Mouse (Mus musculus): ENCODE results near the gene Rassf3. TPM values are rescaled to one million over a fixed set of nuclear protein-coding genes. Genes with fewer than 3 reads are reported as not detected.

Gene Rassf3
- total RNA-seq (2014; rRNA removed): 5.8 and 6.0 TPM in 2 replicates
- polyA plus RNA-seq (2015; fragmentation: Nextera tagmentation; extraction: Ambion mirVana): 3.0 and 3.4 TPM in 2 replicates

GRCm38 (mm10) chr10:121476190-121476967 lies at the start of gene Rassf3:
Rassf3 (minus strand) TSS chr10:121476347.
- 2% methylated on average over 44 of the region's 62 CpGs for WGBS
- Histone ChIP-seq H3K4me2 (ENCODE audit: low read depth, low read length, poor library complexity, severe bottlenecking) (peak within 1 kb of the TSS; percentile 93), H3K27ac (ENCODE audit: low read depth, low read length) (peak within 1 kb of the TSS; percentile 48; the same call in 1 of the 2 replicates), H3K27me3 (ENCODE audit: insufficient read depth, low read length) (peaks cover 4% of the 10 kb centered on the region; the same call in 1 of the 2 replicates), H3K4me1 (ENCODE audit: insufficient read depth, low read length) (no peaks in the 10 kb centered on the region; the same call in 1 of the 2 replicates), H3K4me3 (ENCODE audit: low read depth, low read length) (peak within 1 kb of the TSS; percentile 57), H3K36me3 (ENCODE audit: insufficient read depth, low read length) (no peaks in the 10 kb centered on the region), H3K9ac (replicated peaks; ENCODE audit: low read length, poor library complexity, severe bottlenecking) (peak within 1 kb of the TSS; percentile 57), H3K9me3 (ENCODE audit: low read length) (no peaks in the 10 kb centered on the region)
- peak; percentile 87 for ATAC-seq (ENCODE audit: low FRiP score)
- DNase-seq (ENCODE audit: low spot score): peak; percentile 88
- peak; percentile 32; the same call in 1 of the 2 replicates for TF ChIP-seq CTCF (IDR thresholded peaks at IDR 0.05)

GRCm38 (mm10) chr10:121520923-121521585 lies 44.9 kb upstream of the Rassf3 start:
- DNase-seq (ENCODE audit: low spot score): peak; percentile 38

DNA sequence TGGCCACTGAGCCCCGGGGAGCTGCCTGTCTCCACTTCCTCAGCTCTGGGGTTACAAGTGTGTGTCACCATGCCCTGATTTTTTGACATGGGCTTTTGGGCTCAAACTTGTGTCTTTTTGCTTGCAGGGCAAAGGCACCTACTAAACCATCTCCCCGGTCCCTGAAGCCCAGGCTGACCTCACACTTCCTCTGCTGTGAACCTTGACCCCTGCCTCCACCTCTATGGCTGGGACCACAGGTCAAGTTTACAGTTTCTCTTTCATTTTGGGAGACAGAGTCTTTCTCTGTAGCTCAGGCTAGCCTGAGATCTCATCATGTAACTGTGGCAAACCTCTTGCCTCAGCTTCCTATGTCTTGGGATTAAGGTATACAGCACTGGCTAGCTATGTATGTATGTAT lies 43.6 kb upstream of the Rassf3 start:
- Histone ChIP-seq H3K4me1 (ENCODE audit: insufficient read depth, low read length) (no peaks in the 10 kb centered on the region), H3K4me2 (ENCODE audit: low read depth, low read length, poor library complexity, severe bottlenecking) (no peak overlapping the region), H3K9me3 (ENCODE audit: low read length) (no peaks in the 10 kb centered on the region), H3K36me3 (ENCODE audit: insufficient read depth, low read length) (no peaks in the 10 kb centered on the region), H3K9ac (replicated peaks; ENCODE audit: low read length, poor library complexity, severe bottlenecking) (no peak overlapping the region), H3K4me3 (ENCODE audit: low read depth, low read length) (no peak overlapping the region), H3K27me3 (ENCODE audit: insufficient read depth, low read length) (no peaks in the 10 kb centered on the region), H3K27ac (ENCODE audit: low read depth, low read length) (no peak overlapping the region)
- ATAC-seq (ENCODE audit: low FRiP score) (no peak), DNase-seq (ENCODE audit: low spot score) (no peak)
- no peak for TF ChIP-seq CTCF (IDR thresholded peaks at IDR 0.05)
- 72% methylated on average over 2 of the region's 2 CpGs for WGBS

More at GRCm38 (mm10) chr10:121520923-121521585, 44.9 kb upstream of the Rassf3 start:
- 25% methylated on average over 12 of the region's 12 CpGs for WGBS
- H3K4me2 ChIP-seq (ENCODE audit: low read depth, low read length, poor library complexity, severe bottlenecking): no peak overlapping the region
- no peak overlapping the region for H3K27ac ChIP-seq (ENCODE audit: low read depth, low read length)
- H3K4me3 ChIP-seq (ENCODE audit: low read depth, low read length): no peak overlapping the region
- H3K36me3 ChIP-seq (ENCODE audit: insufficient read depth, low read length): no peaks in the 10 kb centered on the region
- H3K9me3 ChIP-seq (ENCODE audit: low read length): no peaks in the 10 kb centered on the region
- no peak overlapping the region for H3K9ac ChIP-seq (replicated peaks; ENCODE audit: low read length, poor library complexity, severe bottlenecking)
- no peak for ATAC-seq (ENCODE audit: low FRiP score)
- no peaks in the 10 kb centered on the region for H3K4me1 ChIP-seq (ENCODE audit: insufficient read depth, low read length)
- no peaks in the 10 kb centered on the region for H3K27me3 ChIP-seq (ENCODE audit: insufficient read depth, low read length)
- no peak for TF ChIP-seq CTCF (IDR thresholded peaks at IDR 0.05)

DNA sequence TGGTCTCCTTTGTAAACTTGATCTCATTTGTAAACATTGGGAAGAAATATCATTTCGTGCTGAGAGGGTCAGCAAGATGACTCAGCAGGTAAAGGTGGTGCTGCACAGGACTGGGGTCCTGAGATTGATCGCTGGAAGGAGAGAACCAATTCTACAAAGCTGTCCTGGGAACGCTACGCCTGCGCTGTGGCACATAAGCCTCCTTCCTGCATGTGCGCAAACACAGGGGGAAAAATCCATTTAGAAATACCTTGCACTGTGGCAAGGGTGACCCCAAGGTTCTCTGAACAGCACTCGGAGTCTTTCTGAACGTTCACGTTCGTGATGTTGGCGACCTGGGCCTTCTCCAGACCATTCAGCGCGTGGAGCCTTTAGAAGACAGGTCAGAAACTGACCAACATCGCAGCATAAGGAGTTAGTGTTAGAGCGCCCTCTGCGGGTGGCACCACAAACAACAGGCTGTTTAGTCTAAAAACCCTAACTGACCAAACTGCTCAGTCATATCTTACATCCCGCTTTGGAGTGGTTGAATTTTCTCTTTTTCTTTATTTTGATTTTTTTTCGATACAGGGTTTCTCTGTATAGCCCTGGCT lies 40.0 kb upstream of the Rassf3 start:
- ATAC-seq (ENCODE audit: low FRiP score): no peak

DNA sequence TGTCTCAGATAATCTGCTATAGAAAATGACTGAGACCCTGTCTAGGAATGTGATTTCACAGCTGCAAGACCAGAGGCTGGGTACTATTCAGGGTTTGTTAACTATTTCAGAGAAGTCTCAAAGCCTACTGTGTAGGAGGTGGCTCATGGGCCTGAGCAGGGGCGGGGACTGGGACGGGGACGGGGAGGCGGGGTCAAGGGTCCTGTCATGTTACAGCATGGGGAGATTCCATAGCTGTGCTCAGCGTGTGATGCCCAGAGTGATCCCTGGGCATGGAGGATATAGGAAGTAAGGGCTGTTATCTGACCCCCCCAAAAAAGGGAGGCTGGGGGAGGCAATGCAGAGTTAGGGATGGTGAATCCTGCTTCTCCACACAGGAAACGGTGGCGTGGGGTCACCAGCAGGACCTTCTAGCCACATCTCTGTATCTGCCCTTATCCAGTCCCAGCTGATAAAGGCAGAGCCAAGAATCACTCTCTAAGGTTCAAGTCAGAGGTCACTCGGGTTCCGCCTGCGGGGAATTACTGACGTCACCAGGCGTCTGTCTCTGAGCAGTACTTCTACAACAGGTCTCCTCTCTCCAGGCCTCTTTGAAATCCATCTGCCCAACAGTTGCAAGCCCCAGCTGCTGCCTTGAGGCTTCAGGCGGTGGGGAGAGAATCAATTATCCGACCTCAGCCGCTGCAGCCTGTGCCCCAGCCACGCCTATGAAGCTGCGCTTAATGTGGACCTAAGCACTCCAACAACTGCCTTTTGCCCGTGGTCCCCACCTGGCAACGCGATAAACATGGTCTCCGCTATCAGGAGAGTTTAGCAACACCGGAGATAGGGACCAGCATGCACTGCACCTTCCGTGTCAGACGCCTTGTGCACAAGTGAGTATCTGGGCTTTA lies 33.9 kb upstream of the Rassf3 start:
- H3K27ac ChIP-seq (ENCODE audit: low read depth, low read length): no peak overlapping the region
- 0 out of 2 replicates have a peak, but pooled peaks have one; percentile 9 for ATAC-seq (ENCODE audit: low FRiP score)
- no peak overlapping the region for H3K4me2 ChIP-seq (ENCODE audit: low read depth, low read length, poor library complexity, severe bottlenecking)

More for the DNA sequence above, 40.0 kb upstream of the Rassf3 start:
- H3K27ac ChIP-seq (ENCODE audit: low read depth, low read length): no peak overlapping the region
- H3K36me3 ChIP-seq (ENCODE audit: insufficient read depth, low read length): no peaks in the 10 kb centered on the region
- H3K9me3 ChIP-seq (ENCODE audit: low read length): no peaks in the 10 kb centered on the region
- peak; percentile 88 for TF ChIP-seq CTCF (IDR thresholded peaks at IDR 0.05)
- 31% methylated on average over 18 of the region's 18 CpGs for WGBS
- H3K9ac ChIP-seq (replicated peaks; ENCODE audit: low read length, poor library complexity, severe bottlenecking): no peak overlapping the region
- H3K27me3 ChIP-seq (ENCODE audit: insufficient read depth, low read length): no peaks in the 10 kb centered on the region
- H3K4me3 ChIP-seq (ENCODE audit: low read depth, low read length): no peak overlapping the region
- no peaks in the 10 kb centered on the region for H3K4me1 ChIP-seq (ENCODE audit: insufficient read depth, low read length)
- peak; percentile 88 for DNase-seq (ENCODE audit: low spot score)
- no peak overlapping the region for H3K4me2 ChIP-seq (ENCODE audit: low read depth, low read length, poor library complexity, severe bottlenecking)

More for the DNA sequence above, 33.9 kb upstream of the Rassf3 start:
- no peak overlapping the region for H3K9ac ChIP-seq (replicated peaks; ENCODE audit: low read length, poor library complexity, severe bottlenecking)
- H3K4me3 ChIP-seq (ENCODE audit: low read depth, low read length): no peak overlapping the region
- no peaks in the 10 kb centered on the region for H3K27me3 ChIP-seq (ENCODE audit: insufficient read depth, low read length)
- peak; percentile 67 for DNase-seq (ENCODE audit: low spot score)
- H3K36me3 ChIP-seq (ENCODE audit: insufficient read depth, low read length): no peaks in the 10 kb centered on the region
- 36% methylated on average over 24 of the region's 24 CpGs for WGBS
- no peak for TF ChIP-seq CTCF (IDR thresholded peaks at IDR 0.05)
- H3K4me1 ChIP-seq (ENCODE audit: insufficient read depth, low read length): peaks cover 6% of the 10 kb centered on the region
- H3K9me3 ChIP-seq (ENCODE audit: low read length): no peaks in the 10 kb centered on the region

All from midbrain, postnatal 0 days (tissue).